Mouse (Mus musculus) embryonic fibroblast, embryonic 13.5 days (primary cell): ENCODE data around the gene Dnlz.

Experiments used
- CTCF ChIP-seq: IDR thresholded peaks from 2 replicates; pipeline ENCODE4 v1.5.1; 2011; ENCODE audit warnings: mild to moderate bottlenecking, control low read depth, low read length, moderate library complexity, borderline replicate concordance; ENCODE audit not compliant: insufficient read depth
- POLR2A ChIP-seq: IDR thresholded peaks from 2 replicates; pipeline ENCODE4 v1.6.1; 2011; ENCODE audit warnings: low read depth, mild to moderate bottlenecking, control low read depth, low read length, moderate library complexity

- TF ChIP-seq CTCF: no peak
- TF ChIP-seq POLR2A: no peak
Observed at GRCm38 (mm10) chr2:26358667-26359320, 6.9 kb upstream of the Dnlz start.
